Mouse (Mus musculus): ENCODE measurements at regions not wholly inside any gene's neighbourhood (a gene's known extent, or its start where the extent isn't known, plus 50 kb on each side); places are given as distances from the start of the nearest gene placed in this dataset.
"Not testable (repeated sequence)": the region's sequence is repeated elsewhere in the genome, so short reads cannot be mapped to it uniquely, and the experiment has no call there.

GRCm38 (mm10) chr15:8831720-8832620 lies 121.4 kb upstream of the Slc1a3 start:
- peak; percentile 84 for DNase-seq

- no peak for DNase-seq
Measured at GRCm38 (mm10) chr15:8824861-8825260, 114.3 kb upstream of the Slc1a3 start.

- not testable (repeated sequence) for DNase-seq
Measured at GRCm38 (mm10) chr15:8822795-8823194, 112.2 kb upstream of the Slc1a3 start.

DNA sequence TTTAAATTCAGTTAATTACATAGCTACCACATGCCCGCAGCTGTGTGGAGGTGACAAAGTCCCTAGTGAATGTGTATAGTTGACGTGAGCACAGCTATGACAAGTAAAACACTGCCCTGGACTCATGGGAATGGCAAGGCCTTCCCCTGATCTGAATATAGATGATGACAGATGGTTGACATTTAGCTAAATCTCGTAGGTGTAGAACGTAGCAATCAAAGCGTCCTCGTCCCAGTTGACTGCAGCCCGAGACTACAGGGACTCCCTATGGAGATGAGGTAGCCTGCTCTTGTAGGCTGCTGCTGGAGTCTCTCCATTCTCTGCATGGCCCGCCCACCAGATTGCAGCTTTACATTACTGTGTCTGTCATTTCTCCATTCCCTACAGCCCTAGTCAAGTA lies 107.0 kb upstream of the Slc1a3 start:
- DNase-seq = no peak

GRCm38 (mm10) chr15:8816501-8817368 lies 106.2 kb upstream of the Slc1a3 start:
- DNase-seq = no peak

- DNase-seq = no peak
Measured at GRCm38 (mm10) chr15:8815958-8816357, 105.4 kb upstream of the Slc1a3 start.

DNA sequence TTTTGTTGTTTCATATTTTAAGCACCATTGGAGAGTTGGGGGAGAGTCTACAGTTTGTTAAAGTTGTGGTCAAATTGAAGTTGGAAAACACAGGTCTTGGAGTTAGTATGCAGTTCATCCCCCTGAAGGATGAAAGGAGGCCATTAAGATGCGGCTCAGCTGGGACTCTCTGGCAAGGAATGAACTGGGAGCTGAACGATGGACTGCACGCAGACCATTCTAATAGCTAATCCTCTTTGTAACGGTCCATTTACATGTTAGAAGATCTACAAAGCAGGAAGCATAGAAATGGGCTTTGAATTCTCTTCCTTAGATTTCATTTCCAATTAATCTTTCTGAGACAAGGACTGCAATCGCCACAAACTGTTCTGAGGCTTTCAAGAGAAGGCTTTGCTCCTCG lies 104.7 kb upstream of the Slc1a3 start:
- DNase-seq = no peak

DNA sequence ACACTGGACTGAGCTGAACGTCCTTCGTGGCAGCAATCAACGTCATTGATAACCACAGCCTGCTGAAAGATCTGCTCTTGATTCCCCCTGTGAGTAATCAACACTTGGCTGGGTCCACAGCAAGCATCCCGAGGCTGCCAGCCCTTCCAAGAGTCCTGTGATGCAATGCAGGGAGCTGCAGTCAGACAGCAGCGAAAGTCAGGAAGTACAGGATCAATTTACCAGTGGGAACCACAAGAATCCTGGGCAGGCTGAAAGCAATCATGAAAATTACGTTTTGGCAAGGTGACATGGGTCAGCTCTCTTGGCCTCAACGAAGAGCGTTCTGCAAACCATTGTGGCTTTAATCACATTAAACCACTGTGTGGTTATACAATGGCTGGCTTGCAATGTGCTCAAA lies 95.8 kb upstream of the Slc1a3 start:
- DNase-seq = no peak

- not testable (repeated sequence) for DNase-seq
Measured at GRCm38 (mm10) chr15:8805565-8805964, 95.0 kb upstream of the Slc1a3 start.

DNA sequence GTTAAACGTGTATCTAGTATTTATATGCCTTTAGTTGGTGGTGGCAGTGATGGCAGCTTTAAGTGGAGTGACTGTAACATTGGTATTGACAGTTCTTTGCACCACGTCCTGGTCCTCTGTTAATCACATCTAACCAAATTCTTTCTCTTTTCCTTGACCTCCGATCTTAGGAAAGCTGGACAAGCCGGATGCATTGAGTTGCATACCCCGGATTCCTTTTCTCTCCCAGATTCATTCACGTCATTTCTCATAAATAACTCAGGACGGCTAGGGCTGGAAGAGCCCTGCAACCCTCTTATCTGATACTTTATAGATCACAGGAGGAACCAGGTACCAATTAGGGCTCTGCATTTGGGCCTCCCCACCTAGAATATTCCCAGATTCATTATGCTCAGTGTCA lies 91.5 kb upstream of the Slc1a3 start:
- no peak for DNase-seq

- DNase-seq = no peak
Measured at GRCm38 (mm10) chr15:8797015-8797414, 86.5 kb upstream of the Slc1a3 start.

DNA sequence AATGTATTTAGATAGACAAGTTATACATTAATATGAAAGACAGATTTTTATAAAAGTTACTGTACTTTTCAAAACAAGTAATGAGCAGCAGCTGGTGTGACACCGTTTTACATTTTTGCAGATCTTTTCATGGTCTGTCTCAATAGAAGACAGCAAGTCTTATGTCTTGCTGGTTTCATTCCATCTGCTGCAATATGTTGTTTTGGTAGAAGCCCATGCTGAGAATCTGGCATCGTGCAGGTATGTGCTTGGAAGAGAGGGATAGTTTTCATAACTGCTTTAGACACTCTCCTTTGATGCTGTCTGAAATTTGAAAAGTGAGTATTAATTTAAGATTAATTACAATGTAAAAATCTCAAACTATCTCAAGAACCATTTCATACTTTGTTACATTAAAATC lies 81.5 kb upstream of the Slc1a3 start:
- DNase-seq = peak; percentile 88

DNA sequence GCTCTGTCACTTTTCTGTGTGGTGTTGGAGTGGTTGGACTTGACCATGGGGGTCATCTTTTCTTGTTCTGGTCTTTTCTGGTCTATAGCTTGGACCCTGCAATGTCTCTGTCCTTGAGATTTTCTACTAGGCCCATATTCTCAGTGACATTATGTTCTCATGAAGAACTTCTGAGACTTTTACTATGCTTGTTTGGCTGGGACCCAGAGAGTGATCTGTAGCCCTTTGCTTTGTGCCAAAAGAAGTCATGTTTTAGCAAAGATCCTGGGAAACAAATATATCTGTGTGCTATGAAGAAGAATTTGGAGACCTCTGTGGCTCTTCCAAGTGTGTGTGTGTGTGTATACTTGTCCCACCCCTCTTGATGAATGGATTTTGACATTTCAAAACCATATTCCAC lies 79.4 kb upstream of the Slc1a3 start:
- DNase-seq = no peak

DNA sequence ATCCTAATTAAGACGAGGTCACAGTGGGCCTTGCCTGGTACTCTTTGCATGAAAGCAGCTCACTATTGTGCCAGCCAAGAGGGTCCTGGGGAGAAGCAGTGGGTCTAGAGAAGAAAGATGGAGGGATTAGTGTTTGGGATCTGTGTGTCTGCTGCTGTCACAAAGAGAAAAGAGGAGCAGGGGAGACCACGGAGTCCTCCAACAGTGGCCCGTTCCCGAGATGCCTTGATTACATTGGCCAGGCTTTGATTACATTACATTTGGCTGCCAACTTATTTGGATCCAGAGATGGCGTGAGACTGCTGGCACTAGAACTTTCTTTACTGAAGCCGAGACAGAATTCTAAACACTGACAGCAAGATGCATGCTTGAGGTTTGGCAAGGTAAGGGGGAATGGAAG lies 78.4 kb upstream of the Slc1a3 start:
- DNase-seq = no peak

DNA sequence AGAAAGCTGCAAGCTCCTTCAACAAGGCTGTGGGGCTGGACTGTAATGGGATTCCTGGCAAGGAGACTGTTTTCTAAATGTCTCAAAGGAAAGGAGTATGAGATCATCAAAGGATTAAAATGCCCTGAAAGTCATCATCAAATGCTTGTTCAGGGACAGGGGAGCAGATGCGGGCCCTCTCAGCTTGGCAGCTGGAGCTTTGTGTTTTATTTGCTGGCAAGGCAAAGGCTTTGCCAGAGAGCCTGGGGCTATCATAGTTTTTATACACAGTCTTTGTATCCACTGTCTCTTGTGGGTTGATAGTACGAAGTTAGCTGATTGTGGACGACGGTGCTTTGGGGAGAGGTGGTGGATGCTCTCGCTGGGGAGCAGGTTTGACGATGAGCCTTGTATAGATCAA lies 75.0 kb upstream of the Slc1a3 start:
- DNase-seq = no peak

DNA sequence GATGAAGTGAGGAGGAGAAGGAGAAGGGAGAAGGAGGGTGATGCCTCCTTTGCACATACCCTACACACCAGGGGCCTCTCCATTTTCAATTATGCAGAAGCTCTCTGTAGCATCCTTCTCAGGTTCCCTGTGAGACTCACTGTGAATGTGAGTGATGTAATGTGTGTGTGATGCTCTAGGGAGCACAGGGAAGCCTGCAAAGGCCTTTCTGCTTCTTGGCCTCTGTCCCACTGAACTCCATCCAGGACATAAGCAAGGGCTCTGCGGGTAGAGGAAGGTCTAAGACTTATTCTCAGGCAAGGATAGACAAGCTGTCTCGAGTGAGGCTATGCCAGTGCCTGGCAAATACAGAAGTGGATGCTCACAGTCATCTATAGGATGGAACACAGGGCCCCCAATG lies 73.0 kb upstream of the Slc1a3 start:
- DNase-seq = no peak

DNA sequence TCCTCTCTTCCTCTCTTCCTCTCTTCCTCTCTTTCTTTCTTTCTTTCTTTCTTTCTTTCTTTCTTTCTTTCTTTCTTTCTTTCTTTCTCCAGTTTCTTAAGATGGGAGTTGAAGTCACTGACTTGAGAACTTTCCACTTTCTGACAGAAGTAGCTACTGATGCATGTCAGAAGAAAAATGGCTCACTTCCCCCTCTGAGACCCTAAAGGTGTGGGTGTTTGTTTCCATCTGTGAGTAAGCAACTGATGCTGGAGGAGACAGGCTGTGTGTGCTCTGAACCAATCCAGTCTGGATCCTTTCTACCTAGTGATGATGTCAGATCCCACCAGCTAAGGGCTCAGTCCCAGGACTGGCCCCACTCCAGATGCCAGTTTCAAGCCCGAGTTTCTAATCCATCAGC lies 72.5 kb upstream of the Slc1a3 start:
- no peak for DNase-seq

DNA sequence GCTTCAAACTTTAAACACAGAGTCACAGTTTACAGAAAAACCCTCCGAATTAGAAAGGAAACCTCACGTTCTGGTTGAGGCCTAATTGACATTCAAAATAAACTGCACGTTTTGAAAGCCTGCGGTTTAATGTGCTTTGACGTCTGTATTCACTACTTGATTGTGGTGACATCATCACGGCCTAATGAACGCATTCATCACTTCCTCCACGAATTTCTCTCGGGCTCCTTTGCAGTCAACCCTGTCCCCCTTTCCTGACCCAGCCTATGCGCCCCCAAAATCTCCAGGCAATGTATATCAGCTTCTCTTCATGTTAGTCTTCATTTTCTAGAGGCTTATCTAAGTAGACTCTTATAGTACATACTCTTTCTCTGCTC lies 71.6 kb upstream of the Slc1a3 start:
- DNase-seq = no peak

- DNase-seq = peak; percentile 48
Measured at GRCm38 (mm10) chr15:8781159-8782130, 70.9 kb upstream of the Slc1a3 start.

DNA sequence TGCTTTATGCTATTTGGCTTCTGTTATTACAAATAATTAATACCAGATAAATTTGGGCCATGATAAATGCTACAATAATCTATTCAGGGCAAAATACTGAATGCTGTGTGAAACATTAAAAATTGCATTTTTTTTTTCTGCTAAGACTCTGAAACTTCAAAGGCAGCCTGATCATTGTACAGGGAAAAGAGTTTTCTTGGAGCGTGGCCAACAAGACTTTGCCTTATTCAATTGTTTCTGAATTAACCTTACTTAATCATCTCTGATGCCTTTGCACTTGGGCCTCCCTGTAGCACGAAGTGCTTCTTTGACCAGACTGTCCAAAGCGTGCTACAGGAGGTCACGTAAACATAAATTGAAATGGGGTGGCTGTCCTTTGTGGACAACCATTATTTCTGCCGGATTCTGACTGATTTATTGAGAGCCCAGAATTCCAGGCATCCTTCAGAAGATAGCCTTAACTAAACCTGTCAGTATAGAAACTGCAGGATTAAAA lies 69.9 kb upstream of the Slc1a3 start:
- no peak for DNase-seq

DNA sequence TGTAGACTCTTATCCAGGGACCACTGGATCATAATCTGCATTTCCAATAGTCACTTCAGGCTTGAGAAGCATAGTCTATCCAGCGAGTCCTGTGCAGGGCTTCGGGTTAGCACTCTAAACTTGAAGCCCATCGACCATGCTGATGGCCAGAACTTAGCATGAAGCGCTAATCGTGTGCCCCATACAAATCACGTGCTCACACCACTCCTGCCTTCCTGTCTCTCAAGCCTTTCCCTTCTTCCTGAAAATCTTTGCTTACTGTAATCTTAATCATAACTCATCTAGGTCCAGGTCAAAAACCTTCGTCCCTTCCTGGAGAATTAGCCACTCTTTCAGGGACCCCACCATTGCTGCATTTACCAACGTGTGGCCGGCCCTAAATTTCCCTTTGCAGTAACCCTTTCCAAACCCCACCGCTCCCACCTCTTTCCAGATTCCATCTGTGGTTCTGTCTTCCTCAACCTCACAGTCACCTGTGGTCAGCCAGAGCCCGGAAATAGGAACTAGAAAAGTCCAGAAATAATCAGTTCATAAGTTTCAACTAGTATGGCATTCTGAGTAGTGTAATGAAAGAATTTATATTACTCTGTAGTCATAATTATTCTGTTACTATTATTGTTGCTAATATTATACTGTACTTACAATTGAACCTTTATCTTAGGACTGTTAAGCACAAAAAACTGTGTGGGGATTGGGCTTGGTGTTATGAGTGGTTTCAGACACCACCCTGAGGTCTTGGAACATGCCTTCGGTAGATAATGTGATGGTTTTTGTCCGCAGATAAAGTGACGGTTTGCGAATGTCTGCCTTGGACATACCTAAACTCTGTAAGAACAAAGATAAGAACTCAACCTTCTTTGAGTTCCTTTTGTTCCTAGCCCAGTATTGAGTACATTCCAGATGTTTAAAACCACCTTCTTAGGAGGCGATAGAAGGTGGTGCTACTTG lies 57.3 kb upstream of the Slc1a3 start:
- DNase-seq = no peak
